Mouse (Mus musculus) MEL (cell line): Measurements from ENCODE around the gene Lrp10. TPM values are rescaled to one million over a fixed set of nuclear protein-coding genes. Genes with fewer than 3 reads are reported as not detected.
A peak's percentile ranks its signal among the peaks of the same experiment; 100 is the strongest.

Source experiments
- DNase-seq: peaks from one replicate; pipeline ENCODE4 v3.0.0; 2011; ENCODE audit warnings: low read depth, low spot score
- H3K27ac ChIP-seq: 2 replicates; pipeline ENCODE4 v1.5.1; 2012; ENCODE audit warnings: low read depth, mild to moderate bottlenecking, control low read depth, low read length, moderate library complexity; ENCODE audit not compliant: control insufficient read depth
- H3K27me3 ChIP-seq, 2 experiments: fragments of 150-350 bp in 1 of 2; sonication (generic) in 1 of 2; 2 replicates each; pipeline ENCODE4 v1.6.1; 2012; ENCODE audit warnings: low read length in 2 of 2, mild to moderate bottlenecking in 2 of 2, improper control_type of control experiment in 1 of 2, moderate library complexity in 1 of 2; ENCODE audit not compliant: insufficient read depth in 2 of 2, control insufficient read depth in 1 of 2
- H3K36me3 ChIP-seq, 2 experiments: 2 replicates each; pipeline ENCODE4 v1.6.1; 2012 to 2014; ENCODE audit warnings: low read length in 2 of 2, improper control_type of control experiment in 1 of 2, inconsistent platforms in 1 of 2, mild to moderate bottlenecking in 1 of 2; ENCODE audit not compliant: insufficient read depth in 2 of 2, control insufficient read depth in 1 of 2
- H3K4me1 ChIP-seq, 2 experiments: fragments of 150-350 bp in 1 of 2; sonication (generic) in 1 of 2; 2 replicates each; pipeline ENCODE4 v1.6.1; 2012; ENCODE audit warnings: low read length in 2 of 2, improper control_type of control experiment in 1 of 2, mild to moderate bottlenecking in 1 of 2; ENCODE audit not compliant: insufficient read depth in 2 of 2, control insufficient read depth in 1 of 2
- H3K4me3 ChIP-seq, 2 experiments: fragments of 150-350 bp in 1 of 2; sonication (generic) in 1 of 2; 2 replicates each; pipeline ENCODE4 v1.5.1; 2012; ENCODE audit warnings: low read depth in 2 of 2, low read length in 2 of 2, mild to moderate bottlenecking in 2 of 2, moderate library complexity in 2 of 2, control low read depth in 1 of 2, improper control_type of control experiment in 1 of 2; ENCODE audit not compliant: control insufficient read depth in 1 of 2, insufficient read depth in 1 of 2
- H3K79me2 ChIP-seq: 2 replicates; pipeline ENCODE4 v1.6.1; 2012; ENCODE audit warnings: mild to moderate bottlenecking, low read length, moderate library complexity; ENCODE audit not compliant: control insufficient read depth, poor library complexity, insufficient read depth
- H3K9ac ChIP-seq: 2 replicates; pipeline ENCODE4 v1.6.1; 2012; ENCODE audit warnings: low read depth, mild to moderate bottlenecking, control low read depth, low read length, moderate library complexity; ENCODE audit not compliant: control insufficient read depth, poor library complexity, severe bottlenecking
- H3K9me3 ChIP-seq: fragments of 150-350 bp; sonication (generic); replicated peaks from 2 replicates; pipeline ENCODE4 v1.6.1; 2012; ENCODE audit warnings: mild to moderate bottlenecking, low read length, improper control_type of control experiment, moderate library complexity; ENCODE audit not compliant: insufficient read depth
- BHLHE40 ChIP-seq: IDR thresholded peaks from 2 replicates; pipeline ENCODE4 v1.6.1; 2012; ENCODE audit warnings: low read depth, mild to moderate bottlenecking, inconsistent platforms, low read length, improper control_type of control experiment, borderline replicate concordance
- CHD1 ChIP-seq: IDR thresholded peaks from 2 replicates; pipeline ENCODE4 v1.6.1; 2012; ENCODE audit warnings: low read depth, mild to moderate bottlenecking, inconsistent platforms, low read length, improper control_type of control experiment
- CHD2 ChIP-seq: IDR thresholded peaks from 2 replicates; pipeline ENCODE4 v1.6.1; 2011; ENCODE audit warnings: low read length, improper control_type of control experiment
- CTCF ChIP-seq, 3 experiments: IDR thresholded peaks in 2 of 3; conservative IDR thresholded peaks in 1 of 3; 2 replicates each; pipeline ENCODE4 v1.5.1; 2011 to 2012; ENCODE audit warnings: low read length in 3 of 3, low read depth in 2 of 3, mild to moderate bottlenecking in 2 of 3, improper control_type of control experiment in 1 of 3, inconsistent platforms in 1 of 3, mixed read lengths in 1 of 3, moderate library complexity in 1 of 3; ENCODE audit not compliant: control insufficient read depth in 1 of 3, insufficient read depth in 1 of 3, poor library complexity in 1 of 3, severe bottlenecking in 1 of 3
- E2F4 ChIP-seq: IDR thresholded peaks from 2 replicates; pipeline ENCODE4 v1.6.1; 2011; ENCODE audit warnings: low read depth, low read length, improper control_type of control experiment, borderline replicate concordance
- ELF1 ChIP-seq: IDR thresholded peaks from 2 replicates; pipeline ENCODE4 v1.6.1; 2014; ENCODE audit warnings: low read depth, mild to moderate bottlenecking, inconsistent platforms, low read length, improper control_type of control experiment, moderate library complexity
- EP300 ChIP-seq, 2 experiments: IDR thresholded peaks; 2 replicates each; pipeline ENCODE4 v1.6.1; 2011; ENCODE audit warnings: improper control_type of control experiment in 2 of 2, low read length in 2 of 2, low read depth in 1 of 2, mild to moderate bottlenecking in 1 of 2
- ETS1 ChIP-seq: IDR thresholded peaks from 2 replicates; pipeline ENCODE4 v1.6.1; 2012; ENCODE audit warnings: low read depth, mild to moderate bottlenecking, inconsistent platforms, low read length, improper control_type of control experiment, moderate library complexity
- GATA1 ChIP-seq: IDR thresholded peaks from 2 replicates; pipeline ENCODE4 v1.6.1; 2011; ENCODE audit warnings: low read depth, low read length, improper control_type of control experiment
- HCFC1 ChIP-seq: IDR thresholded peaks from 2 replicates; pipeline ENCODE4 v1.6.1; 2012; ENCODE audit warnings: low read depth, mild to moderate bottlenecking, inconsistent platforms, low read length, improper control_type of control experiment, moderate library complexity
- JUND ChIP-seq: IDR thresholded peaks from 2 replicates; pipeline ENCODE4 v1.6.1; 2011; ENCODE audit warnings: low read depth, mild to moderate bottlenecking, improper control_type of control experiment, low read length
- MAX ChIP-seq: IDR thresholded peaks from 2 replicates; pipeline ENCODE4 v1.6.1; 2011; ENCODE audit warnings: low read length, improper control_type of control experiment
- MEF2A ChIP-seq: IDR thresholded peaks from 2 replicates; pipeline ENCODE4 v1.6.1; 2014; ENCODE audit warnings: low read depth, mild to moderate bottlenecking, inconsistent platforms, low read length, improper control_type of control experiment; ENCODE audit not compliant: poor library complexity, insufficient replicate concordance, severe bottlenecking; ENCODE audit errors: extremely low read depth
- MYB ChIP-seq: IDR thresholded peaks from 2 replicates; pipeline ENCODE4 v1.6.1; 2011; ENCODE audit warnings: mild to moderate bottlenecking, low read depth, low read length, improper control_type of control experiment
- NRF1 ChIP-seq: IDR thresholded peaks from 2 replicates; pipeline ENCODE4 v1.6.1; 2014; ENCODE audit warnings: low read depth, mild to moderate bottlenecking, inconsistent platforms, low read length, improper control_type of control experiment, moderate library complexity; ENCODE audit not compliant: poor library complexity, insufficient read depth, severe bottlenecking
- POLR2A ChIP-seq, 2 experiments: IDR thresholded peaks; 2 replicates each; pipeline ENCODE4 v1.6.1; 2011 to 2012; ENCODE audit warnings: low read length in 2 of 2, mild to moderate bottlenecking in 2 of 2, control low read depth in 1 of 2, improper control_type of control experiment in 1 of 2, low read depth in 1 of 2, moderate library complexity in 1 of 2; ENCODE audit not compliant: control insufficient read depth in 1 of 2, insufficient read depth in 1 of 2, poor library complexity in 1 of 2
- POLR2AphosphoS2 ChIP-seq: IDR thresholded peaks from 2 replicates; pipeline ENCODE4 v1.6.1; 2011; ENCODE audit warnings: low read length, improper control_type of control experiment
- POLR2AphosphoS5 ChIP-seq: IDR thresholded peaks from 2 replicates; pipeline ENCODE4 v1.6.1; 2012; ENCODE audit warnings: low read depth, borderline replicate concordance, mild to moderate bottlenecking, inconsistent platforms, low read length, moderate library complexity, mixed read lengths
- RAD21 ChIP-seq: IDR thresholded peaks from 2 replicates; pipeline ENCODE4 v1.6.1; 2011; ENCODE audit warnings: mild to moderate bottlenecking, low read depth, low read length, improper control_type of control experiment
- SMC3 ChIP-seq: IDR thresholded peaks from 2 replicates; pipeline ENCODE4 v1.6.1; 2011; ENCODE audit warnings: low read depth, low read length, improper control_type of control experiment
- TAL1 ChIP-seq: IDR thresholded peaks from 2 replicates; pipeline ENCODE4 v1.6.1; 2012; ENCODE audit warnings: mild to moderate bottlenecking, inconsistent platforms, low read length, moderate library complexity, mixed read lengths
- TBP ChIP-seq: IDR thresholded peaks from 2 replicates; pipeline ENCODE4 v1.8.0; 2011; ENCODE audit warnings: low read depth, low read length, improper control_type of control experiment
- TCF12 ChIP-seq: IDR thresholded peaks from 2 replicates; pipeline ENCODE4 v1.6.1; 2014; ENCODE audit warnings: low read depth, mild to moderate bottlenecking, inconsistent platforms, low read length, improper control_type of control experiment, moderate library complexity
- ZC3H11A ChIP-seq: IDR thresholded peaks from 2 replicates; pipeline ENCODE4 v1.6.1; 2012; ENCODE audit warnings: low read depth, mild to moderate bottlenecking, inconsistent platforms, low read length, improper control_type of control experiment
- ZMIZ1 ChIP-seq: IDR thresholded peaks from 2 replicates; pipeline ENCODE4 v1.6.1; 2012; ENCODE audit warnings: low read depth, mild to moderate bottlenecking, inconsistent platforms, low read length, improper control_type of control experiment, moderate library complexity
- ZNF384 ChIP-seq: IDR thresholded peaks from 2 replicates; pipeline ENCODE4 v1.6.1; 2012; ENCODE audit warnings: low read depth, mild to moderate bottlenecking, inconsistent platforms, low read length, improper control_type of control experiment
- polyA plus RNA-seq, 2 experiments: library from polyadenylated mRNA; stranded (reverse) in 1 of 2; unstranded in 1 of 2; fragments of >175 nt in 1 of 2; fragments of >200 nt in 1 of 2; gene quantifications; 2 replicates each; pipeline versions ENCODE4 v1.2.1 to v1.2.4; 2012; ENCODE audit warnings: low replicate concordance in 2 of 2, low read depth in 1 of 2; ENCODE audit not compliant: insufficient read length in 2 of 2, insufficient read depth in 1 of 2, missing spikeins in 1 of 2
- total RNA-seq: library from RNA; depleted of rRNA; stranded (reverse); fragments of 300-350 nt; gene quantifications from 2 replicates; pipeline ENCODE4 v1.2.3, GENCODE M21; 2012

Gene Lrp10
- total and polyA plus RNA-seq, 3 experiments: 53.6 to 110 TPM; not detected in 1

DNA sequence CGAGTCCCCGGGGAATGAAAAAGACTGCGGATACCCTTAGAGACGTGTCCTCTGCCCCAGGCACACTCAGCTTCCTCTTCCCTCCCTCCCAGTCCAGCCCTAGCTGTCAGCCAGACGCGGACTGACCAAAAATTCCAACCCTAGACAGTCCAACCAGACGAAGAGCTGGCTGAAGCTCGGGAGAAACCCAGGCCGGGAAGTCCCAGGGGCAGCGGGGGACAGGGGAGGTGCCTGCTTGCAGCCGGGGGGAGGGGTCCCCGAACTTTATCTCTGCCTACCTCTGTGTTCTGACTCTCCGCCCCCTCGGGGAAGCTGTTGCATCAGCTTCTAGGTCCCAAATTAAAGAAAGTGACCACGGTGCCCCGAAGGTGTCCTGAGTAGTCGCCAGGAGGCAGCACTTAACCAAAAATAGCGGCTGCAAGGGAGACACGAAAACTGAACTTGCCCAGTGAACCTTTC, 46.3 kb upstream of the Lrp10 start, which contains the start of gene Slc7a7 (continued):
- TF ChIP-seq MEF2A (no peak), MYB (no peak), ZMIZ1 (peak; percentile 74; the same call in 1 of the 2 replicates), CTCF (IDR thresholded peaks at IDR 0.05 in 2 of 3, conservative IDR thresholded peaks at IDR 0.05 in 1 of 3; ENCODE audit: control insufficient read depth in 1 of 3, insufficient read depth in 1 of 3, low read depth in 2 of 3, low read length in 3 of 3, poor library complexity in 1 of 3, severe bottlenecking in 1 of 3) (peak; percentile 59 to 99 (median 81); a peak in 5 of 6 replicates), ELF1 (no peak), POLR2A (IDR thresholded peaks at IDR 0.05; ENCODE audit: control insufficient read depth in 1 of 2, insufficient read depth in 1 of 2, low read depth in 1 of 2, low read length in 2 of 2, poor library complexity in 1 of 2) (peak; percentile 78 to 82; a peak in 3 of 4 replicates), BHLHE40 (no peak), RAD21 (peak; percentile 96), ZNF384 (peak; percentile 52; the same call in 1 of the 2 replicates), TBP (peak; percentile 80; the same call in 1 of the 2 replicates), CHD2 (no peak; the same call in 1 of the 2 replicates)

GRCm38 (mm10) chr14:54421014-54421413, 42.9 kb upstream of the Lrp10 start:
- Histone ChIP-seq H3K27me3 (no peaks in the 10 kb centered on the region), H3K36me3 (peaks cover 0 to 26% of the 10 kb centered on the region in 2 experiments; a peak in 2 of 4 replicates), H3K9ac (no peak overlapping the region), H3K79me2 (peaks cover 13% of the 10 kb centered on the region), H3K9me3 (no peaks in the 10 kb centered on the region), H3K27ac (no peak overlapping the region), H3K4me3 (no peak overlapping the region), H3K4me1 (peaks cover 8 to 27% of the 10 kb centered on the region in 2 experiments)
- peak; percentile 15 for DNase-seq
- TF ChIP-seq TCF12: no peak

- peak; percentile 85 for DNase-seq
- peaks cover 5 to 29% of the 10 kb centered on the region in 2 experiments; a peak in 3 of 4 replicates for H3K4me1 ChIP-seq
- peak; percentile 62 to 82 (median 72) for TF ChIP-seq CTCF (IDR thresholded peaks at IDR 0.05 in 2 of 3, conservative IDR thresholded peaks at IDR 0.05 in 1 of 3; ENCODE audit: control insufficient read depth in 1 of 3, insufficient read depth in 1 of 3, low read depth in 2 of 3, low read length in 3 of 3, poor library complexity in 1 of 3, severe bottlenecking in 1 of 3)
- TF ChIP-seq POLR2AphosphoS2: no peak
- TF ChIP-seq SMC3: peak; percentile 76
- peak; percentile 72; the same call in 1 of the 2 replicates for TF ChIP-seq GATA1
- TF ChIP-seq EP300 (IDR thresholded peaks at IDR 0.05; ENCODE audit: low read depth in 1 of 2, low read length in 2 of 2): peak; percentile 15 to 35; a peak in 1 of 4 replicates
- no peak for TF ChIP-seq MAX
- TF ChIP-seq POLR2A (IDR thresholded peaks at IDR 0.05; ENCODE audit: control insufficient read depth in 1 of 2, insufficient read depth in 1 of 2, low read depth in 1 of 2, low read length in 2 of 2, poor library complexity in 1 of 2): peak in 1 of 2 experiments; percentile 57; a peak in 2 of 4 replicates
- no peak for TF ChIP-seq TAL1
- TF ChIP-seq ZNF384: peak; percentile 83
- TF ChIP-seq NRF1: no peak
- TF ChIP-seq ETS1: peak; percentile 68; the same call in 1 of the 2 replicates
- TF ChIP-seq E2F4: no peak
- TF ChIP-seq TCF12: peak; percentile 61; the same call in 1 of the 2 replicates
- peak; percentile 74 for TF ChIP-seq TBP
- no peak for TF ChIP-seq POLR2AphosphoS5
- TF ChIP-seq CHD1: no peak
- TF ChIP-seq MYB: no peak
- TF ChIP-seq ZC3H11A: peak; percentile 70
- no peak for TF ChIP-seq ZMIZ1
- TF ChIP-seq JUND: no peak
- TF ChIP-seq HCFC1: 0 out of 2 replicates have a peak, but pooled peaks have one; percentile 36
Measured at GRCm38 (mm10) chr14:54423406-54423805, 40.5 kb upstream of the Lrp10 start.

More at GRCm38 (mm10) chr14:54423406-54423805, 40.5 kb upstream of the Lrp10 start:
- H3K4me3 ChIP-seq: peak overlapping the region; percentile 36 to 60
- peaks cover 21% of the 10 kb centered on the region for H3K79me2 ChIP-seq
- H3K9ac ChIP-seq: peak overlapping the region; percentile 76
- peak overlapping the region; percentile 100 for H3K27ac ChIP-seq
- peaks cover 0 to 30% of the 10 kb centered on the region in 2 experiments; a peak in 2 of 4 replicates for H3K36me3 ChIP-seq
- H3K9me3 ChIP-seq: no peaks in the 10 kb centered on the region
- no peaks in the 10 kb centered on the region for H3K27me3 ChIP-seq
